Mouse (Mus musculus) ES-Bruce4 (cell line): ENCODE data around the gene C1galt1. TPM values are rescaled to one million over a fixed set of nuclear protein-coding genes. Genes with fewer than 3 reads are reported as not detected.

ENCODE experiments used
- H3K27ac ChIP-seq: 2 replicates; pipeline ENCODE4 v1.5.1; 2012; ENCODE audit warnings: low read length, inconsistent platforms; ENCODE audit not compliant: insufficient read depth
- H3K27me3 ChIP-seq: 2 replicates; pipeline ENCODE4 v1.6.1; 2012; ENCODE audit warnings: mild to moderate bottlenecking, low read length, inconsistent platforms; ENCODE audit not compliant: control insufficient read depth, poor library complexity, insufficient read depth, severe bottlenecking
- H3K36me3 ChIP-seq: 2 replicates; pipeline ENCODE4 v1.6.1; 2012; ENCODE audit warnings: inconsistent platforms, mild to moderate bottlenecking, low read length, moderate library complexity; ENCODE audit not compliant: control insufficient read depth, poor library complexity, insufficient read depth, severe bottlenecking
- H3K4me1 ChIP-seq: one replicate; pipeline ENCODE4 v1.8.1; 2011; ENCODE audit warnings: low read length; ENCODE audit not compliant: control insufficient read depth, insufficient read depth
- H3K4me3 ChIP-seq: 2 replicates; pipeline ENCODE4 v1.5.1; 2011; ENCODE audit warnings: low read depth, mild to moderate bottlenecking, low read length
- H3K9ac ChIP-seq: 2 replicates; pipeline ENCODE4 v1.6.1; 2012; ENCODE audit warnings: low read depth, mild to moderate bottlenecking, inconsistent platforms; ENCODE audit not compliant: poor library complexity, severe bottlenecking
- H3K9me3 ChIP-seq: replicated peaks from 2 replicates; pipeline ENCODE4 v1.6.1; 2012; ENCODE audit warnings: mild to moderate bottlenecking, low read length, inconsistent platforms; ENCODE audit not compliant: control insufficient read depth, poor library complexity, insufficient read depth, severe bottlenecking
- CTCF ChIP-seq: IDR thresholded peaks from one replicate; pipeline ENCODE4 v1.8.1; 2011; ENCODE audit warnings: low read depth, low read length
- EP300 ChIP-seq: IDR thresholded peaks from 2 replicates; pipeline ENCODE4 v1.6.1; 2011; ENCODE audit warnings: low read depth, low read length; ENCODE audit not compliant: insufficient read depth
- POLR2A ChIP-seq: IDR thresholded peaks from one replicate; pipeline ENCODE4 v1.8.1; 2011; ENCODE audit warnings: low read length; ENCODE audit not compliant: insufficient read depth
- polyA plus RNA-seq: library from polyadenylated mRNA; stranded (reverse); fragments of >200 nt; gene quantifications from 2 replicates; pipeline ENCODE4 v1.2.4, GENCODE M21; 2011; ENCODE audit warnings: low read depth; ENCODE audit not compliant: missing spikeins, insufficient read depth, insufficient read length

Gene C1galt1
- polyA plus RNA-seq, 1 experiment = 42.5 TPM

DNA sequence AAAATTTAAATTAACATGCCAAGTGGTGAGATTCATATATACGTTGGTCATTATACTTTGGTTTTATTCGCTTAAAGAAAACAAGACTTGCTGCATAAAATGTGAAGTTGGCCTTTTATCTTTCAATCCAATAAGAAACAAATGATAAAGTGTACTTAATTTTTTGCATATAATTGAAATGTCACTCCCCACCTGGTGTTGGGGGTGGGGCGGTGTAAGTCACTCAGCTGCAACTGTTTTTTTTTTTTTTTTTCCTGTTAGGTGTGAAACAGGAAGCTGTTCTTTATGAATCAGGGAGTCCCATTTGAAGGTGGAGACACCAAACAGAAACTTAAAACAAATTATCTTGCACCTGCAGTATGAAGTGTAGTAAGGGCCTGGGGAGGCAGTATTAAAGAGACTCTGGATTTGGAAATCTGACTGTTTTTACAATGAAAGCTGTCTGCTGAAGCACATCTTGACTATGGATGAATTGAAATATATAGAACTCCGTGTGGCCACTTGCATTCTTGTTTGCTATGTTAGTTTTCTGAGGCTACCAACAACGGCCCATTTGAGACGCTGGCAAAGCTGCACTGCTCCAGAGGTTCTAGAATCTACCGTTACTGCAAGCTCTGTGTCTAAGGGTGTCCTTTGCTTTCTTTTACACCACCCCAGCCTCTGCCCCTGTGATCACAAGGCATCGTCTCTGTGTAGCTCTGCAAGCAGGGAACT is 2.2 kb downstream of the C1galt1 start:
- Histone ChIP-seq H3K27me3 (no peaks in the 10 kb centered on the region; the same call in 1 of the 2 replicates), H3K9ac (no peak overlapping the region), H3K36me3 (no peaks in the 10 kb centered on the region), H3K4me1 (no peaks in the 10 kb centered on the region), H3K9me3 (0 out of 2 replicates have a peak, but pooled peaks cover 2% of the 10 kb centered on the region), H3K4me3 (no peak overlapping the region), H3K27ac (no peak overlapping the region)
- TF ChIP-seq POLR2A (no peak), CTCF (no peak), EP300 (no peak)

DNA sequence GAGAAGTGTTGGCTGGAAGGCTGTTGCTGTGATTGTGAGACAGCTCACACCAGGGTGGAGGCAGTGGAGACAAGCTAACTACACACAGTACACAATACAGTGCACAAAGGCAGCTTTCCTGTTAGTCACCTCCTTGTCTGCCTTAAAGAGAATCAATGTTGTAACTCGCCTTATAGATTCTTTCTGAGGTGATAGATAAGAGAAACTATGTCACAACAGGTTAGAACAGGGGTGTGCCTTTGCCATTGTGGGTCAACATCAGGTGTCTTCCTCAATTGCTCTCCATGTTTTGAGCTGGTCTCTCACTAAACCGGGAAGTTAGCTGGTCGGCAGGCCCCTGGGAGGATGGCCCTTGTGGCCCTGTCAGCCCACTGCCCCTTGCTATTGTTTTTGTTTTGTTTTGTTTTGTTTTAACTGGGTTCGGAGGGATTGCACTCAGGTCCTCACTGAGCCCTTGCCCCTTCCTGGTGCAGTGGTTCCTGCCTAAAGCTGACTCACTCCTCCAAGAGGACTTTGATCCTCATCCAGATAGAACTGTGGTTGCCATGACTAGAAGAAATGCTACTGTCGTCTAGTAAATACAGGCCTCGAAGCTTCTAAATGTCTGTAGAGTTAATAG is 3.4 kb downstream of the C1galt1 start:
- Histone ChIP-seq H3K9ac (no peak overlapping the region), H3K4me3 (no peak overlapping the region), H3K4me1 (no peaks in the 10 kb centered on the region), H3K27me3 (no peaks in the 10 kb centered on the region; the same call in 1 of the 2 replicates), H3K27ac (no peak overlapping the region), H3K36me3 (no peaks in the 10 kb centered on the region), H3K9me3 (no peaks in the 10 kb centered on the region)
- TF ChIP-seq CTCF (no peak), POLR2A (no peak), EP300 (no peak)

- H3K36me3 ChIP-seq = no peaks in the 10 kb centered on the region
Measured at GRCm38 (mm10) chr6:7848714-7849113, 4.1 kb downstream of the C1galt1 start.

DNA sequence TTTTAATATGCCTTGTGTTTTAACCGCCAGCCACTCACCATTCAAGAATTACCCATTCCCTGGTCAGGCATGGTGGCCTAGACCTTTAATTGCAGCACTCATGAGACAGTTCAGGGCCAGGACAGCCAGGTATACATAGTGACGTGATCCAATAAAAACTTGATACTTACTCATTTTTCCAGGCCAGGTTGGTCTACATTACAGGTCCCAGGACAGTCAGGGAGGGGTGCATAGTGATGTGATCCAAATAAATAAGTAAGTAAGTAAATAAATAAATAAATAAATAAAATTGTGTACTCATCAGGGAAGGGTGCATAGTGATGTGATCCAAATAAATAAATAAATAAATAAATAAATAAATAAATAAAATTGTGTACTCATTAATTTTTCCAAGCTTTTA is 6.4 kb downstream of the C1galt1 start:
- Histone ChIP-seq H3K9ac (no peak overlapping the region), H3K27ac (no peak overlapping the region), H3K9me3 (no peaks in the 10 kb centered on the region), H3K4me3 (no peak overlapping the region), H3K4me1 (no peaks in the 10 kb centered on the region), H3K27me3 (no peaks in the 10 kb centered on the region; the same call in 1 of the 2 replicates), H3K36me3 (no peaks in the 10 kb centered on the region)
- TF ChIP-seq CTCF (no peak), POLR2A (no peak)

More at GRCm38 (mm10) chr6:7848714-7849113, 4.1 kb downstream of the C1galt1 start:
- H3K27ac ChIP-seq = no peak overlapping the region
- H3K4me1 ChIP-seq = no peaks in the 10 kb centered on the region
- H3K4me3 ChIP-seq = no peak overlapping the region
- no peaks in the 10 kb centered on the region; the same call in 1 of the 2 replicates for H3K27me3 ChIP-seq
- TF ChIP-seq CTCF (no peak), POLR2A (no peak), EP300 (no peak)
- no peak overlapping the region for H3K9ac ChIP-seq
- no peaks in the 10 kb centered on the region for H3K9me3 ChIP-seq

DNA sequence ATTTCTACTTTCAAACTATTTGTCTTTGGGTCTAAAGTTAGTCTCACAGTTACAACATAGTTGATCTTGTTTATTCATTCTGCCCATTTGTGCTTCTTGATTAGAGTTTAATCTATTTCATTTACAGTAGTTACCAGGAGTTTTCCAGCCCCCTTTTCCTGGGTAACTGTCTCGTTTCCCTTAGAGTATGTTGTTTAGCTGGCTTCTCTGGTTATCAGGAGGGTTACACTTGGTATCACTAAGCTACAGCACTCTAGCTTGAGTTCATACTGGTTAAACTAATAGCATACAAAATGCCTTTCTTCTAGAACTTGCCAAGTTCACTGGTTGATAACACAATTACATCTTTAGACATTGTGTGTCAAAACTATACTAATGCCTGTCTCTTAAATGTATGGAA is 8.3 kb downstream of the C1galt1 start:
- Histone ChIP-seq H3K4me1 (no peaks in the 10 kb centered on the region), H3K9me3 (no peaks in the 10 kb centered on the region)
- TF ChIP-seq CTCF = no peak
- no peak for TF ChIP-seq EP300
- no peak for TF ChIP-seq POLR2A

DNA sequence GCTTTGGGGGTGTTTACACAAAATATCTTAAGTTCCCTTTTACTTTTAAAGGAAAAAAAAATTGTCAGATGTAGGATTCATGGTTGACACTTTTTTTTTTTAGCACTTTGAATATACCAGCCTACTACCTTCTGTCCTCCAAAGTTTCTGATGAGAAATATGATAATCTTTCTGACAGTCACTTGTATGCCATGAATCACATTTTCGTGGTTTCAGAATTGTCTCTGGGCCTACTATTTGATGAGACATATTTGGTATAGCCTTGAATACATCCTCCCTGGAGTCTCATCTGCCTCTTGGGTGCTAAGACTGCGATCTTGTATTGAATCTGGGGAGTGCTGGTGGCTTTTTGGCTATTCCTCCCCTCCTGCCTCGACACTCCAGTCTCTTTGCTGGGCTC is 8.8 kb downstream of the C1galt1 start:
- Histone ChIP-seq H3K9ac (no peak overlapping the region), H3K27me3 (no peaks in the 10 kb centered on the region; the same call in 1 of the 2 replicates), H3K4me1 (no peaks in the 10 kb centered on the region), H3K9me3 (no peaks in the 10 kb centered on the region), H3K4me3 (no peak overlapping the region), H3K27ac (no peak overlapping the region), H3K36me3 (no peaks in the 10 kb centered on the region)
- no peak for TF ChIP-seq EP300
- no peak for TF ChIP-seq POLR2A
- no peak for TF ChIP-seq CTCF

More for the DNA sequence above, 8.3 kb downstream of the C1galt1 start:
- Histone ChIP-seq H3K27ac (no peak overlapping the region), H3K27me3 (no peaks in the 10 kb centered on the region; the same call in 1 of the 2 replicates), H3K36me3 (no peaks in the 10 kb centered on the region), H3K4me3 (no peak overlapping the region), H3K9ac (no peak overlapping the region)
